Mouse (Mus musculus): Measurements from ENCODE around the gene Rbfox2.

DNA sequence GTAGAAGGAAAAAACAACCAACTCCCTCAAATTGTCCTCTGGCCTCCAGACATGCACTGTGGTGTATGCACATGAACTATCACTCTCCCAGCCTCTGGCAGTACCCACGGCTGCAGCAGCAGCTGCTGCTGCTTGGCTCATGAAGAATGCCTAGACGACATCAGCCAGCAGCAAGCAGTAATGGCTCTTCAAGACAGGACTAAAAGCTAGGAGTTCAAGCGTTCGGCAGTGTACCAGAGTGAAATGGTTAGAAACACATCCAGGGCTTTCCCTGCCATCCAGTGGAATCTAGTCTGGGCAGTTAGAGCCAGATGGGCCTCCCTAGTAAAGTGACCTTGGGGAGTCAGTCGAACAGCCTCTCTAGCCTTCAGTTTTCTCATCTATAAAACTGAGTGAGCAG, 93.0 kb downstream of the Rbfox2 start:
- TF ChIP-seq CTCF (IDR thresholded peaks at IDR 0.05; ENCODE audit: extremely low read depth, insufficient read depth, low read length) (no peak), POLR2A (IDR thresholded peaks at IDR 0.05; ENCODE audit: extremely low read depth, insufficient read depth, low read length) (no peak)

Measured in cortical plate, adult 2 months (tissue).